Mouse (Mus musculus) kidney, adult 2 months (tissue): Measurements from ENCODE around the gene Exosc3.

Experiments used
- CTCF ChIP-seq: fragments of 200-500 bp; conservative IDR thresholded peaks from 2 replicates; pipeline ENCODE4 v1.5.1; 2011; ENCODE audit warnings: low read depth, mild to moderate bottlenecking, control low read depth, low read length, moderate library complexity, mixed read lengths; ENCODE audit not compliant: insufficient read depth, insufficient read length
- POLR2A ChIP-seq: fragments of 200-500 bp; IDR thresholded peaks from one replicate; pipeline ENCODE4 v1.6.1; 2011; ENCODE audit warnings: low read depth, low read length, control low read depth

DNA sequence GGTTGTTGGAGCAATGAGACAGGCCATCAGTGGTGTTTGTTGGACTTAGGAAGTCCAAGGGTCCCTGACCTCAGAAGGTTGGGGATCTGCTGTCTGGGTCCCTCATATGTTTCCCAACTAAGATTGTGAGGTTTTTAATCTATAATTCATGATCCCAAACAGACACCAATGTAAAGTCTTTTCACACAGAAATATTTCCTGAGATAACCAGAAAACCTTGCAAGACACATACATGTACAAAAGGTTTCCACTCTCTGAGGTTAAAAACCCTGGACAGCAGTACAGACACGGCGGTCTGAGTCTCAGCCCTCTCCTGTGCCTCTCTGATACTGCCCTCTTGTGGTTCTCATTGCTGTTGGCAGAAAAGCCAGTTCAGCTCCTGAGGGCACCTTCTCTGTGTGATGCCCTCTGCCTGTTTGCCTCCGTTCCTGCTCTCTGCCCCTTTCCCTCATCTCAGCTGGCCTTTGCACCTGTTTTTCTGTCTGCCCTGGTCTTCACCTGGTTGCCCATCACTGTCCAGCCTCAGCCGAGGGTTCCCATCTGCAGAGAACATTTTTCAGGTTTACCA is 62.5 kb downstream of the Exosc3 start:
- TF ChIP-seq POLR2A (no peak), CTCF (peak; percentile 93)
